Mouse (Mus musculus): ENCODE data around the gene Hnf4a. TPM values are rescaled to one million over a fixed set of nuclear protein-coding genes. Genes with fewer than 3 reads are reported as not detected.
"Not testable (repeated sequence)": the region's sequence is repeated elsewhere in the genome, so short reads cannot be mapped to it uniquely, and the experiment has no call there.

The Hnf4a gene
- total RNA-seq (2021) (not detected), polyA plus RNA-seq (2012; rRNA removed) (0.03 TPM in 1 of 2 replicates, not detected in the other)
- long read RNA-seq, result 0 reads

GRCm38 (mm10) chr2:163506300-163507004 is at the start of gene Hnf4a:
TSS of gene Hnf4a (plus strand) at chr2:163506808.
- no peaks in the 10 kb centered on the region for H3K4me1 ChIP-seq (ENCODE audit: control insufficient read depth, insufficient read depth, low read length)

GRCm38 (mm10) chr2:163458539-163459265 is 47.9 kb upstream of the Hnf4a start:
- WGBS, result 26% methylated on average over 27 of the region's 27 CpGs
- DNase-seq, result peak; percentile 31 to 41
- H3K27ac ChIP-seq, result peak overlapping the region; percentile 81
- no peaks in the 10 kb centered on the region for H3K36me3 ChIP-seq (ENCODE audit: control insufficient read depth, insufficient read depth, low read length)
- peak overlapping the region; percentile 38 for H3K9ac ChIP-seq (ENCODE audit: low read depth, low read length)
- H3K4me3 ChIP-seq, result peak overlapping the region; percentile 37
- intact Hi-C loops (cut with DNase I), result no loop called here
- no peaks in the 10 kb centered on the region for H3K27me3 ChIP-seq (ENCODE audit: control insufficient read depth, insufficient read depth, low read length)
- TF ChIP-seq EP300 (IDR thresholded peaks at IDR 0.05; ENCODE audit: insufficient read depth, low read depth, low read length), result no peak
- no peak for TF ChIP-seq CTCF (IDR thresholded peaks at IDR 0.05)
- no peak; the same call in 1 of the 2 replicates for TF ChIP-seq POLR2A (IDR thresholded peaks at IDR 0.05; ENCODE audit: insufficient read depth, low read depth, low read length)
- no peaks in the 10 kb centered on the region for H3K79me2 ChIP-seq (replicated peaks; ENCODE audit: control insufficient read depth, insufficient read depth, low read length)
- no peaks in the 10 kb centered on the region; the same call in 1 of the 2 replicates for H3K4me1 ChIP-seq (ENCODE audit: control insufficient read depth, insufficient read depth, low read length)

More at GRCm38 (mm10) chr2:163506300-163507004, at the start of gene Hnf4a:
- no peaks in the 10 kb centered on the region for H3K27me3 ChIP-seq (ENCODE audit: control insufficient read depth, insufficient read depth, low read length)
- intact Hi-C loops (cut with DNase I), result no loop called here
- H3K27ac ChIP-seq, result no peak within 1 kb of the TSS
- no peak within 1 kb of the TSS for H3K4me3 ChIP-seq
- DNase-seq, result no peak
- no peaks in the 10 kb centered on the region for H3K36me3 ChIP-seq (ENCODE audit: control insufficient read depth, insufficient read depth, low read length)
- no peaks in the 10 kb centered on the region for H3K79me2 ChIP-seq (replicated peaks; ENCODE audit: control insufficient read depth, insufficient read depth, low read length)
- TF ChIP-seq CTCF (IDR thresholded peaks at IDR 0.05), result no peak
- no peak for TF ChIP-seq EP300 (IDR thresholded peaks at IDR 0.05; ENCODE audit: insufficient read depth, low read depth, low read length)
- no peak for TF ChIP-seq POLR2A (IDR thresholded peaks at IDR 0.05; ENCODE audit: insufficient read depth, low read depth, low read length)
- no peak within 1 kb of the TSS for H3K9ac ChIP-seq (ENCODE audit: low read depth, low read length)
- 68% methylated on average over 10 of the region's 10 CpGs for WGBS

- Histone ChIP-seq H3K79me2 (replicated peaks; ENCODE audit: control insufficient read depth, insufficient read depth, low read length) (no peaks in the 10 kb centered on the region), H3K9ac (ENCODE audit: low read depth, low read length) (peak overlapping the region; percentile 38), H3K4me1 (ENCODE audit: control insufficient read depth, insufficient read depth, low read length) (peaks cover 1% of the 10 kb centered on the region), H3K36me3 (ENCODE audit: control insufficient read depth, insufficient read depth, low read length) (no peaks in the 10 kb centered on the region), H3K27ac (peak overlapping the region; percentile 81), H3K4me3 (peak overlapping the region; percentile 37), H3K27me3 (ENCODE audit: control insufficient read depth, insufficient read depth, low read length) (no peaks in the 10 kb centered on the region)
- intact Hi-C loops (cut with DNase I), result no loop called here
- 28% methylated on average over 10 of the region's 10 CpGs for WGBS
- peak in 1 of 2 experiments; percentile 48 for DNase-seq
- no peak for TF ChIP-seq CTCF (IDR thresholded peaks at IDR 0.05)
These were observed 47.2 kb upstream of the Hnf4a start for GRCm38 (mm10) chr2:163459380-163459779.

- no peak for DNase-seq
- intact Hi-C loops (cut with DNase I), result no loop called here
- no peaks in the 10 kb centered on the region for H3K79me2 ChIP-seq (replicated peaks; ENCODE audit: control insufficient read depth, insufficient read depth, low read length)
- H3K36me3 ChIP-seq (ENCODE audit: control insufficient read depth, insufficient read depth, low read length), result no peaks in the 10 kb centered on the region
- H3K9ac ChIP-seq (ENCODE audit: low read depth, low read length), result no peak overlapping the region
- no peak overlapping the region for H3K27ac ChIP-seq
- no peaks in the 10 kb centered on the region for H3K27me3 ChIP-seq (ENCODE audit: control insufficient read depth, insufficient read depth, low read length)
- H3K4me1 ChIP-seq (ENCODE audit: control insufficient read depth, insufficient read depth, low read length), result peaks cover 2% of the 10 kb centered on the region
- H3K4me3 ChIP-seq, result no peak overlapping the region
- TF ChIP-seq CTCF (IDR thresholded peaks at IDR 0.05) (no peak), EP300 (IDR thresholded peaks at IDR 0.05; ENCODE audit: insufficient read depth, low read depth, low read length) (no peak), POLR2A (IDR thresholded peaks at IDR 0.05; ENCODE audit: insufficient read depth, low read depth, low read length) (no peak)
- 81% methylated on average over 8 of the region's 8 CpGs for WGBS
These were observed 46.0 kb upstream of the Hnf4a start for GRCm38 (mm10) chr2:163460622-163461021.

GRCm38 (mm10) chr2:163461307-163461706 is 45.3 kb upstream of the Hnf4a start:
- H3K4me3 ChIP-seq; H3K27me3 ChIP-seq (ENCODE audit: control insufficient read depth, insufficient read depth, low read length); H3K4me1 ChIP-seq (ENCODE audit: control insufficient read depth, insufficient read depth, low read length); H3K36me3 ChIP-seq (ENCODE audit: control insufficient read depth, insufficient read depth, low read length); H3K27ac ChIP-seq; DNase-seq; H3K9ac ChIP-seq (ENCODE audit: low read depth, low read length); H3K79me2 ChIP-seq (replicated peaks; ENCODE audit: control insufficient read depth, insufficient read depth, low read length); intact Hi-C loops (cut with DNase I): not testable (repeated sequence)
- WGBS, result 93% methylated on average over 9 of the region's 9 CpGs

- Histone ChIP-seq H3K27ac (no peak overlapping the region; the same call in 1 of the 2 replicates), H3K9ac (ENCODE audit: low read depth, low read length) (no peak overlapping the region), H3K36me3 (ENCODE audit: control insufficient read depth, insufficient read depth, low read length) (no peaks in the 10 kb centered on the region; the same call in 1 of the 2 replicates), H3K27me3 (ENCODE audit: control insufficient read depth, insufficient read depth, low read length) (no peaks in the 10 kb centered on the region), H3K79me2 (replicated peaks; ENCODE audit: control insufficient read depth, insufficient read depth, low read length) (no peaks in the 10 kb centered on the region), H3K4me3 (no peak overlapping the region), H3K4me1 (ENCODE audit: control insufficient read depth, insufficient read depth, low read length) (peaks cover 5% of the 10 kb centered on the region)
- no peak for DNase-seq
- intact Hi-C loops (cut with DNase I), result no loop called here
- no peak for TF ChIP-seq CTCF (IDR thresholded peaks at IDR 0.05)
- TF ChIP-seq POLR2A (IDR thresholded peaks at IDR 0.05; ENCODE audit: insufficient read depth, low read depth, low read length), result no peak
- TF ChIP-seq EP300 (IDR thresholded peaks at IDR 0.05; ENCODE audit: insufficient read depth, low read depth, low read length), result no peak
- WGBS, result 61% methylated on average over 5 of the region's 5 CpGs
These were observed 44.2 kb upstream of the Hnf4a start for GRCm38 (mm10) chr2:163462386-163462785.
